In the genomic region with DNA sequence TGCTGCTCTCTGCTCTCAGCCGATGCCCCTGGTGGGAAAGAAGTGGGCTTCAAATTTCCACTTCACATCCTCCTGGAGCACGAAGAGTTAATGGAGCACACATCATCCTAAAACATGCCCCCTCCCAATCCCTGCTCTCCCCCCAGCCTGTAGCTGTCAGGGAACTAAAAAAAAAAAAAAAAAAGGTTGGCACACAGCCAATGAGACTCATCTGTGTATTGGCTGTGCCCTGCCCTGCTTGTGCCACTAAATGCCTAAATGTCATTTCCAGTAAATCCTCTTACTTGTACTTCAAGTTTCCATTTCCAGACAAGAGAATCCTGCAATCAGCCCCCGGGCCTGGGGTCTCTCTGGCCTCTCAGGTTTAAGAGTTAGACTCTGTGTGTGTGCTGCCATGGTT, we compare ENCODE assay signal across 22 mouse cellular contexts. TPM values are rescaled to one million over a fixed set of nuclear protein-coding genes. Genes with fewer than 3 reads are reported as not detected.
DNase-seq lines count a peak whose midpoint lies in the region; ATAC-seq and TF ChIP-seq lines count a peak whose summit lies in the region.
"Had no signal": no experiment of that assay in that cellular context is flagged by ENCODE, and none has a peak within 500 bp of the region (broad histone marks: within the 10 kb centered on the region; RNA-seq: fewer than 3 reads in every experiment).

No protein-coding gene starts in this region.

- H3K27ac ChIP-seq in hindbrain, postnatal 0 days, result no peak overlapping the region
- no peak overlapping the region for H3K27ac ChIP-seq in hindbrain, embryonic 11.5 days (ENCODE audit: low read depth, low read length)
- no peak overlapping the region for H3K27ac ChIP-seq in ES-E14 (ENCODE audit: insufficient read depth, low read depth, low read length, poor library complexity, severe bottlenecking)
- H3K27ac ChIP-seq: forebrain, embryonic 13.5 days; heart, embryonic 13.5 days; hindbrain, embryonic 12.5 days had no signal

- in situ Hi-C loops in ES-E14 (cut with MboI; ENCODE audit: low sequenced_read_pairs in 2 of 2, unreplicated experiment in 2 of 2), result no loop called here

- no peak overlapping the region for H3K4me3 ChIP-seq in hindbrain, postnatal 0 days (ENCODE audit: low read length)
- H3K4me3 ChIP-seq in hindbrain, embryonic 11.5 days (ENCODE audit: low read depth, low read length), result no peak overlapping the region
- no peak overlapping the region for H3K4me3 ChIP-seq in ES-E14 (ENCODE audit: insufficient read depth in 1 of 2, low read depth in 1 of 2, low read length in 2 of 2, poor library complexity in 1 of 2, severe bottlenecking in 1 of 2)
- H3K4me3 ChIP-seq: forebrain, embryonic 13.5 days; heart, embryonic 13.5 days; hindbrain, embryonic 12.5 days had no signal

- no peaks in the 10 kb centered on the region for H3K9me3 ChIP-seq in hindbrain, postnatal 0 days (ENCODE audit: low read length)
- no peaks in the 10 kb centered on the region for H3K9me3 ChIP-seq in hindbrain, embryonic 11.5 days (ENCODE audit: control insufficient read depth, low read length)
- H3K9me3 ChIP-seq in ES-E14 (ENCODE audit: control insufficient read depth, insufficient read depth, low read depth, low read length), result no peaks in the 10 kb centered on the region
- H3K9me3 ChIP-seq: forebrain, embryonic 13.5 days; heart, embryonic 13.5 days; hindbrain, embryonic 12.5 days had no signal

- H3K4me1 ChIP-seq in hindbrain, postnatal 0 days (ENCODE audit: insufficient read depth, low read length), result no peaks in the 10 kb centered on the region
- 0 out of 2 replicates have a peak, but pooled peaks cover 4% of the 10 kb centered on the region for H3K4me1 ChIP-seq in hindbrain, embryonic 11.5 days (replicated peaks; ENCODE audit: control insufficient read depth, insufficient read depth, low read length)
- H3K4me1 ChIP-seq in ES-E14 (ENCODE audit: control insufficient read depth in 2 of 2, insufficient read depth in 2 of 2, low read length in 2 of 2, poor library complexity in 1 of 2), result peaks cover 20 to 43% of the 10 kb centered on the region in 2 experiments; a peak in 3 of 4 replicates
- H3K4me1 ChIP-seq: heart, embryonic 13.5 days had no signal

- no peaks in the 10 kb centered on the region for H3K27me3 ChIP-seq in hindbrain, postnatal 0 days (ENCODE audit: insufficient read depth, low read length)
- H3K27me3 ChIP-seq in hindbrain, embryonic 11.5 days (ENCODE audit: control insufficient read depth, insufficient read depth, low read length), result peaks cover 12% of the 10 kb centered on the region
- H3K27me3 ChIP-seq: forebrain, embryonic 13.5 days had no signal

- 32% methylated on average over 3 of the region's 3 CpGs for WGBS in hindbrain, postnatal 0 days
- WGBS in hindbrain, embryonic 11.5 days, result 57% methylated on average over 3 of the region's 3 CpGs

- H3K36me3 ChIP-seq in hindbrain, postnatal 0 days (ENCODE audit: insufficient read depth, low read length), result no peaks in the 10 kb centered on the region
- no peaks in the 10 kb centered on the region for H3K36me3 ChIP-seq in hindbrain, embryonic 11.5 days (ENCODE audit: control insufficient read depth, insufficient read depth, low read length)
- H3K36me3 ChIP-seq in ES-E14 (ENCODE audit: control insufficient read depth, insufficient read depth, low read length, poor library complexity, severe bottlenecking), result no peaks in the 10 kb centered on the region
- H3K36me3 ChIP-seq: G1E; heart, embryonic 13.5 days; hindbrain, embryonic 12.5 days had no signal

- no peak for ATAC-seq in hindbrain, postnatal 0 days
- ATAC-seq in hindbrain, embryonic 11.5 days (ENCODE audit: low FRiP score), result no peak
- ATAC-seq: forebrain, embryonic 13.5 days; hindbrain, embryonic 16.5 days had no signal

- no peak overlapping the region for H3K4me2 ChIP-seq in hindbrain, postnatal 0 days (ENCODE audit: low read depth, low read length)
- H3K4me2 ChIP-seq in hindbrain, embryonic 11.5 days (replicated peaks; ENCODE audit: low read depth, low read length), result no peak overlapping the region
- H3K4me2 ChIP-seq: forebrain, embryonic 13.5 days; heart, embryonic 13.5 days; hindbrain, embryonic 12.5 days had no signal

- TF ChIP-seq CTCF in hindbrain, postnatal 0 days (IDR thresholded peaks at IDR 0.05; ENCODE audit: low read depth), result no peak

- peak; percentile 56 for DNase-seq in hindbrain, postnatal 0 days (ENCODE audit: low spot score)
- no peak for DNase-seq in hindbrain, embryonic 11.5 days (ENCODE audit: low spot score)
- DNase-seq in ES-E14 (ENCODE audit: low read depth, low spot score), result no peak
- DNase-seq in MN1 (ENCODE audit: low spot score), result peak; percentile 85
- peak; percentile 83 for DNase-seq in retina, postnatal 1 day
- no peak for DNase-seq in thymus, postnatal 0 days (ENCODE audit: low spot score)
- DNase-seq: adrenal gland, postnatal 10 days; cerebellum, adult 18-20 months; cerebellum, adult 9-11 months; gastrocnemius, postnatal 36 days; heart, adult 11 months; heart, postnatal 36 days had no signal

- no peak overlapping the region for H3K9ac ChIP-seq in hindbrain, postnatal 0 days (replicated peaks; ENCODE audit: low read length)
- no peak overlapping the region for H3K9ac ChIP-seq in hindbrain, embryonic 11.5 days (ENCODE audit: low read depth, low read length)
- H3K9ac ChIP-seq in ES-E14 (ENCODE audit: insufficient read depth, low read depth, low read length, poor library complexity, severe bottlenecking), result no peak overlapping the region
- H3K9ac ChIP-seq: forebrain, embryonic 13.5 days; heart, embryonic 13.5 days; hindbrain, embryonic 12.5 days had no signal

TF ChIP-seq in ES-E14, 5 proteins besides CTCF, POLR2A, EP300 and RAD21:
- no peak for TF ChIP-seq HCFC1 (IDR thresholded peaks at IDR 0.05; ENCODE audit: borderline replicate concordance, insufficient read depth, low read length)
- peak; percentile 41; the same call in 1 of the 2 replicates for TF ChIP-seq ZNF384 (IDR thresholded peaks at IDR 0.05; ENCODE audit: low read depth, low read length)

RNA-seq across cellular contexts. Expression of a gene that starts 0.6 kb away (rescaled TPM):
- not detected in 2 replicates for total RNA-seq in hindbrain, postnatal 0 days (2014; rRNA removed)
- not detected in 2 replicates for polyA plus RNA-seq in hindbrain, postnatal 0 days (2015; fragmentation: Nextera tagmentation; extraction: Ambion mirVana)
- polyA plus RNA-seq in hindbrain, embryonic 11.5 days (2014; fragmentation: Nextera tagmentation; extraction: Ambion mirVana), result not detected in 2 replicates
- 1.3 TPM in 1 of 2 replicates, not detected in the other for total RNA-seq in ES-E14 (2012; rRNA removed)
- polyA plus RNA-seq in thymus, postnatal 0 days (2015; fragmentation: Nextera tagmentation; extraction: Ambion mirVana), result not detected in 2 replicates
- total RNA-seq: adrenal gland, postnatal 10 days; adrenal gland, postnatal 4 days; G1E; gastrocnemius, adult 8-10 months; gastrocnemius, postnatal 36 days; heart, postnatal 36 days had no signal
- polyA plus RNA-seq: embryonic facial prominence, embryonic 11.5 days; forebrain, embryonic 13.5 days; G1E; heart, embryonic 13.5 days; heart, postnatal 0 days; hindbrain, embryonic 12.5 days; hindbrain, embryonic 16.5 days; intestine, embryonic 14.5 days had no signal

RNA-seq across cellular contexts. Expression of a gene that starts 47.1 kb away (rescaled TPM):
- 33.4 and 43.4 TPM in 2 replicates for total RNA-seq in hindbrain, postnatal 0 days (2014; rRNA removed)
- polyA plus RNA-seq in hindbrain, postnatal 0 days (2015; fragmentation: Nextera tagmentation; extraction: Ambion mirVana), result 13.8 and 15.2 TPM in 2 replicates
- polyA plus RNA-seq in hindbrain, embryonic 11.5 days (2014; fragmentation: Nextera tagmentation; extraction: Ambion mirVana), result 8.5 and 10.5 TPM in 2 replicates
- total RNA-seq in ES-E14 (2012; rRNA removed), result 7.1 and 11.6 TPM in 2 replicates
- 0.46 and 0.99 TPM in 2 replicates for polyA plus RNA-seq in thymus, postnatal 0 days (2015; fragmentation: Nextera tagmentation; extraction: Ambion mirVana)
- polyA plus RNA-seq: G1E had no signal

Comparison
In these comparisons a context has a peak if more than half of its experiments do, and no peak if none do; other contexts are left out.
1. DNase-seq: peak in hindbrain, postnatal 0 days (single experiment), MN1 (single experiment) and retina, postnatal 1 day (single experiment); none in hindbrain, embryonic 11.5 days (single experiment), ES-E14 (single experiment) and thymus, postnatal 0 days (single experiment).